Mouse (Mus musculus) embryonic facial prominence, embryonic 13.5 days (tissue): ENCODE results near the gene Mettl15. TPM values are rescaled to one million over a fixed set of nuclear protein-coding genes. Genes with fewer than 3 reads are reported as not detected.

ENCODE experiments used
- ATAC-seq: fragments of 200-750 bp; cut with Nextera tagmentation; 2 replicates; pipeline ENCODE4 v1.8.0; 2017; ENCODE audit warnings: low read depth; ENCODE audit not compliant: insufficient number of reproducible peaks, insufficient read depth, low FRiP score, low TSS enrichment
- H3K27ac ChIP-seq: fragments of 300-500 bp; sonication (generic); 2 replicates; pipeline ENCODE4 v1.5.1; 2015; ENCODE audit warnings: moderate library complexity, mild to moderate bottlenecking, inconsistent platforms
- H3K27me3 ChIP-seq: fragments of 300-500 bp; sonication (generic); 2 replicates; pipeline ENCODE4 v1.6.1; 2015; ENCODE audit warnings: mild to moderate bottlenecking, inconsistent platforms
- H3K36me3 ChIP-seq: fragments of 300-500 bp; sonication (generic); 2 replicates; pipeline ENCODE4 v1.6.1; 2015; ENCODE audit warnings: mild to moderate bottlenecking, inconsistent platforms
- H3K4me1 ChIP-seq: fragments of 300-500 bp; sonication (generic); 2 replicates; pipeline ENCODE4 v1.6.1; 2015; ENCODE audit warnings: inconsistent platforms
- H3K4me2 ChIP-seq: fragments of 300-500 bp; sonication (generic); 2 replicates; pipeline ENCODE4 v1.6.1; 2015; ENCODE audit warnings: moderate library complexity, mild to moderate bottlenecking, inconsistent platforms
- H3K4me3 ChIP-seq: fragments of 300-500 bp; sonication (generic); 2 replicates; pipeline ENCODE4 v1.5.1; 2015; ENCODE audit warnings: mild to moderate bottlenecking, inconsistent platforms
- H3K9ac ChIP-seq: fragments of 300-500 bp; sonication (generic); 2 replicates; pipeline ENCODE4 v1.6.1; 2015; ENCODE audit warnings: mild to moderate bottlenecking, inconsistent platforms
- H3K9me3 ChIP-seq: fragments of 300-500 bp; sonication (generic); 2 replicates; pipeline ENCODE4 v1.6.1; 2016; ENCODE audit warnings: inconsistent platforms
- WGBS: fragments of 180-500 bp; shearing (Covaris S2); methylation state at CpG from one replicate; pipeline ENCODE4 v1.1.7; 2015; ENCODE audit warnings: mixed read lengths; 5-methylcytosine and 5-hydroxymethylcytosine counted together
- polyA plus RNA-seq: library from polyadenylated mRNA; unstranded; fragments of >200 nt; fragmentation: Nextera tagmentation; extraction: Ambion mirVana; gene quantifications from 2 replicates; pipeline ENCODE4 v1.2.1, GENCODE M21; 2015

Mettl15 gene
- polyA plus RNA-seq, 1 experiment from 2014 or later = 11.6 TPM

GRCm38 (mm10) chr2:109156131-109156530 lies 124.4 kb downstream of the Mettl15 start:
- no peak overlapping the region for H3K4me3 ChIP-seq
- no peaks in the 10 kb centered on the region for H3K27me3 ChIP-seq
- H3K9ac ChIP-seq = no peak overlapping the region
- 80% methylated on average over 1 of the region's 1 CpGs for WGBS
- no peaks in the 10 kb centered on the region for H3K9me3 ChIP-seq
- H3K4me1 ChIP-seq = no peaks in the 10 kb centered on the region
- no peaks in the 10 kb centered on the region for H3K36me3 ChIP-seq
- H3K4me2 ChIP-seq = no peak overlapping the region
- ATAC-seq = no peak
- H3K27ac ChIP-seq = no peak overlapping the region

GRCm38 (mm10) chr2:109153402-109154050 lies 127.0 kb downstream of the Mettl15 start:
- H3K9me3 ChIP-seq = no peaks in the 10 kb centered on the region
- no peak overlapping the region for H3K9ac ChIP-seq
- WGBS = 63% methylated on average over 6 of the region's 6 CpGs
- H3K27me3 ChIP-seq = no peaks in the 10 kb centered on the region
- H3K4me3 ChIP-seq = no peak overlapping the region
- H3K4me1 ChIP-seq = no peaks in the 10 kb centered on the region
- H3K4me2 ChIP-seq = no peak overlapping the region
- H3K36me3 ChIP-seq = no peaks in the 10 kb centered on the region
- no peak overlapping the region for H3K27ac ChIP-seq
- ATAC-seq = no peak

GRCm38 (mm10) chr2:109147292-109147691 lies 133.3 kb downstream of the Mettl15 start:
- H3K4me1 ChIP-seq = no peaks in the 10 kb centered on the region
- no peaks in the 10 kb centered on the region for H3K27me3 ChIP-seq
- no peak overlapping the region for H3K4me2 ChIP-seq
- H3K4me3 ChIP-seq = no peak overlapping the region
- no peak overlapping the region for H3K9ac ChIP-seq
- no peak for ATAC-seq
- no peaks in the 10 kb centered on the region for H3K36me3 ChIP-seq
- H3K27ac ChIP-seq = no peak overlapping the region
- no peaks in the 10 kb centered on the region for H3K9me3 ChIP-seq

- no peak for ATAC-seq
- Histone ChIP-seq H3K27ac (no peak overlapping the region), H3K9ac (no peak overlapping the region), H3K27me3 (no peaks in the 10 kb centered on the region), H3K4me3 (no peak overlapping the region), H3K9me3 (no peaks in the 10 kb centered on the region), H3K4me2 (no peak overlapping the region), H3K4me1 (no peaks in the 10 kb centered on the region), H3K36me3 (no peaks in the 10 kb centered on the region)
- WGBS = 96% methylated on average over 2 of the region's 2 CpGs
Observed at GRCm38 (mm10) chr2:109144410-109144809, 136.1 kb downstream of the Mettl15 start.

GRCm38 (mm10) chr2:109140330-109140729 lies 140.2 kb downstream of the Mettl15 start:
- no peaks in the 10 kb centered on the region for H3K36me3 ChIP-seq
- H3K9ac ChIP-seq = no peak overlapping the region
- no peaks in the 10 kb centered on the region for H3K4me1 ChIP-seq
- H3K9me3 ChIP-seq = no peaks in the 10 kb centered on the region
- no peak overlapping the region for H3K4me3 ChIP-seq
- 22% methylated on average over 1 of the region's 1 CpGs for WGBS
- H3K27me3 ChIP-seq = no peaks in the 10 kb centered on the region
- no peak for ATAC-seq
- no peak overlapping the region for H3K27ac ChIP-seq
- H3K4me2 ChIP-seq = no peak overlapping the region

GRCm38 (mm10) chr2:109137276-109137675 lies 143.3 kb downstream of the Mettl15 start:
- no peaks in the 10 kb centered on the region for H3K4me1 ChIP-seq
- no peak overlapping the region for H3K9ac ChIP-seq
- H3K4me3 ChIP-seq = no peak overlapping the region
- H3K9me3 ChIP-seq = no peaks in the 10 kb centered on the region
- H3K4me2 ChIP-seq = no peak overlapping the region
- WGBS = 65% methylated on average over 6 of the region's 6 CpGs
- no peak for ATAC-seq
- H3K27ac ChIP-seq = no peak overlapping the region
- no peaks in the 10 kb centered on the region for H3K36me3 ChIP-seq
- H3K27me3 ChIP-seq = no peaks in the 10 kb centered on the region

- Histone ChIP-seq H3K27ac (no peak overlapping the region), H3K36me3 (no peaks in the 10 kb centered on the region), H3K4me3 (no peak overlapping the region), H3K9me3 (no peaks in the 10 kb centered on the region), H3K4me2 (no peak overlapping the region), H3K4me1 (no peaks in the 10 kb centered on the region), H3K9ac (no peak overlapping the region), H3K27me3 (no peaks in the 10 kb centered on the region)
- WGBS = 85% methylated on average over 3 of the region's 3 CpGs
- no peak for ATAC-seq
Observed at GRCm38 (mm10) chr2:109130718-109131117, 149.8 kb downstream of the Mettl15 start.

GRCm38 (mm10) chr2:109129921-109130320 lies 150.6 kb downstream of the Mettl15 start:
- Histone ChIP-seq H3K9me3 (no peaks in the 10 kb centered on the region), H3K27me3 (no peaks in the 10 kb centered on the region), H3K36me3 (no peaks in the 10 kb centered on the region), H3K9ac (no peak overlapping the region), H3K4me2 (no peak overlapping the region), H3K4me1 (no peaks in the 10 kb centered on the region), H3K27ac (no peak overlapping the region), H3K4me3 (no peak overlapping the region)
- ATAC-seq = no peak
- 78% methylated on average over 3 of the region's 3 CpGs for whole genome bisulfite sequencing

- H3K4me2 ChIP-seq = no peak overlapping the region
- H3K4me3 ChIP-seq = no peak overlapping the region
- H3K4me1 ChIP-seq = no peaks in the 10 kb centered on the region
- no peak for ATAC-seq
- 49% methylated on average over 3 of the region's 3 CpGs for WGBS
- H3K27me3 ChIP-seq = no peaks in the 10 kb centered on the region
- H3K9me3 ChIP-seq = no peaks in the 10 kb centered on the region
- H3K27ac ChIP-seq = no peak overlapping the region
- no peaks in the 10 kb centered on the region for H3K36me3 ChIP-seq
- no peak overlapping the region for H3K9ac ChIP-seq
Observed at GRCm38 (mm10) chr2:109105773-109106484, 174.6 kb downstream of the Mettl15 start.

- Histone ChIP-seq H3K27ac (no peak overlapping the region), H3K4me1 (no peaks in the 10 kb centered on the region), H3K4me2 (no peak overlapping the region), H3K9me3 (no peaks in the 10 kb centered on the region), H3K36me3 (no peaks in the 10 kb centered on the region), H3K9ac (no peak overlapping the region), H3K27me3 (no peaks in the 10 kb centered on the region), H3K4me3 (no peak overlapping the region)
- WGBS = 59% methylated on average over 2 of the region's 2 CpGs
- no peak for ATAC-seq
Observed at GRCm38 (mm10) chr2:109049686-109050085, 230.9 kb downstream of the Mettl15 start.
